Mouse (Mus musculus) C2C12 (cell line): ENCODE results near the gene Rab38.

Experiments
- CTCF ChIP-seq: IDR thresholded peaks from one replicate; pipeline ENCODE4 v1.5.1; 2011; ENCODE audit not compliant: control insufficient read depth, insufficient read depth, insufficient read length
- USF1 ChIP-seq: IDR thresholded peaks from one replicate; pipeline ENCODE4 v1.6.1; 2011; ENCODE audit warnings: low read depth, mild to moderate bottlenecking, control low read depth, moderate library complexity

GRCm38 (mm10) chr7:88482628-88483027 lies 52.6 kb downstream of the Rab38 start:
- no peak for TF ChIP-seq USF1
- TF ChIP-seq CTCF = no peak
